Mouse (Mus musculus): ENCODE data around the gene Mylk.

- TF ChIP-seq GATA1 (IDR thresholded peaks at IDR 0.05; ENCODE audit: low read length), result no peak
- no peak for TF ChIP-seq TAL1 (IDR thresholded peaks at IDR 0.05; ENCODE audit: low read length)
Measured at GRCm38 (mm10) chr16:34972471-34972870, 227.5 kb downstream of the Mylk start.

All from erythroblast, embryonic 14.5 days (primary cell).